Mouse (Mus musculus): Measurements from ENCODE around the gene Pls3. TPM values are rescaled to one million over a fixed set of nuclear protein-coding genes. Genes with fewer than 3 reads are reported as not detected.
A peak's percentile ranks its signal among the peaks of the same experiment; 100 is the strongest.

Gene Pls3
- polyA plus RNA-seq (2016; fragmentation: Nextera tagmentation; extraction: Ambion mirVana): 65.8 and 69.3 TPM in 2 replicates

GRCm38 (mm10) chrX:75874332-75875291 lies at the start of gene Pls3:
TSS of gene Pls3 (minus strand) at chrX:75875182.
- ATAC-seq (ENCODE audit: low FRiP score, low read depth): peak; percentile 99
- Histone ChIP-seq H3K27ac (peak within 1 kb of the TSS; percentile 32; the same call in 1 of the 2 replicates), H3K9me3 (no peaks in the 10 kb centered on the region), H3K27me3 (replicated peaks) (no peaks in the 10 kb centered on the region), H3K9ac (peak within 1 kb of the TSS; percentile 54; the same call in 1 of the 2 replicates), H3K4me3 (peak within 1 kb of the TSS; percentile 42), H3K4me2 (replicated peaks) (peak within 1 kb of the TSS; percentile 64), H3K4me1 (no peaks in the 10 kb centered on the region), H3K36me3 (no peaks in the 10 kb centered on the region)
- WGBS: 10% methylated on average over 45 of the region's 45 CpGs

- 70% methylated on average over 6 of the region's 6 CpGs for WGBS
- Histone ChIP-seq H3K4me3 (no peak overlapping the region), H3K27me3 (replicated peaks) (no peaks in the 10 kb centered on the region), H3K27ac (no peak overlapping the region), H3K9me3 (no peaks in the 10 kb centered on the region), H3K9ac (no peak overlapping the region), H3K36me3 (no peaks in the 10 kb centered on the region), H3K4me2 (replicated peaks) (no peak overlapping the region), H3K4me1 (no peaks in the 10 kb centered on the region)
- ATAC-seq (ENCODE audit: low FRiP score, low read depth): no peak
Measured at GRCm38 (mm10) chrX:75895716-75896115, 20.7 kb upstream of the Pls3 start.

- no peaks in the 10 kb centered on the region for H3K9me3 ChIP-seq
- H3K4me3 ChIP-seq: peak overlapping the region; percentile 42; the same call in 1 of the 2 replicates
- peak overlapping the region; percentile 64 for H3K4me2 ChIP-seq (replicated peaks)
- H3K27me3 ChIP-seq (replicated peaks): no peaks in the 10 kb centered on the region
- H3K4me1 ChIP-seq: no peaks in the 10 kb centered on the region
- 22% methylated on average over 5 of the region's 5 CpGs for WGBS
- H3K27ac ChIP-seq: no peak overlapping the region
- ATAC-seq (ENCODE audit: low FRiP score, low read depth): no peak
- H3K36me3 ChIP-seq: no peaks in the 10 kb centered on the region
- H3K9ac ChIP-seq: no peak overlapping the region
Measured at GRCm38 (mm10) chrX:75875566-75875965, 584 bp upstream of the Pls3 start.

GRCm38 (mm10) chrX:75873813-75874212 lies 1.2 kb downstream of the Pls3 start:
- Histone ChIP-seq H3K9me3 (no peaks in the 10 kb centered on the region), H3K4me3 (peak overlapping the region; percentile 42), H3K27me3 (replicated peaks) (no peaks in the 10 kb centered on the region), H3K4me2 (replicated peaks) (peak overlapping the region; percentile 64), H3K27ac (no peak overlapping the region), H3K36me3 (no peaks in the 10 kb centered on the region), H3K9ac (0 out of 2 replicates have a peak overlapping the region, but pooled peaks have one; percentile 21), H3K4me1 (no peaks in the 10 kb centered on the region)
- ATAC-seq (ENCODE audit: low FRiP score, low read depth): no peak
- 14% methylated on average over 15 of the region's 15 CpGs for WGBS

GRCm38 (mm10) chrX:75873253-75873652 lies 1.7 kb downstream of the Pls3 start:
- WGBS: 20% methylated on average over 4 of the region's 4 CpGs
- H3K36me3 ChIP-seq: no peaks in the 10 kb centered on the region

GRCm38 (mm10) chrX:75871855-75872254 lies 3.1 kb downstream of the Pls3 start:
- H3K4me3 ChIP-seq: no peak overlapping the region
- WGBS: 85% methylated on average over 2 of the region's 2 CpGs
- ATAC-seq (ENCODE audit: low FRiP score, low read depth): no peak
- no peaks in the 10 kb centered on the region for H3K4me1 ChIP-seq
- no peaks in the 10 kb centered on the region for H3K9me3 ChIP-seq
- H3K27ac ChIP-seq: no peak overlapping the region
- no peaks in the 10 kb centered on the region for H3K36me3 ChIP-seq
- no peak overlapping the region for H3K9ac ChIP-seq
- no peaks in the 10 kb centered on the region for H3K27me3 ChIP-seq (replicated peaks)
- no peak overlapping the region for H3K4me2 ChIP-seq (replicated peaks)

More at GRCm38 (mm10) chrX:75873253-75873652, 1.7 kb downstream of the Pls3 start:
- Histone ChIP-seq H3K9me3 (no peaks in the 10 kb centered on the region), H3K4me3 (peak overlapping the region; percentile 42; the same call in 1 of the 2 replicates), H3K4me2 (replicated peaks) (peak overlapping the region; percentile 64), H3K4me1 (no peaks in the 10 kb centered on the region), H3K9ac (no peak overlapping the region), H3K27me3 (replicated peaks) (no peaks in the 10 kb centered on the region), H3K27ac (no peak overlapping the region)
- ATAC-seq (ENCODE audit: low FRiP score, low read depth): no peak

- H3K9me3 ChIP-seq: no peaks in the 10 kb centered on the region
- H3K9ac ChIP-seq: no peak overlapping the region
- no peak overlapping the region for H3K27ac ChIP-seq
- H3K27me3 ChIP-seq (replicated peaks): no peaks in the 10 kb centered on the region
- WGBS: 93% methylated on average over 3 of the region's 3 CpGs
- ATAC-seq (ENCODE audit: low FRiP score, low read depth): no peak
- no peaks in the 10 kb centered on the region for H3K36me3 ChIP-seq
- H3K4me3 ChIP-seq: no peak overlapping the region
- H3K4me2 ChIP-seq (replicated peaks): no peak overlapping the region
- H3K4me1 ChIP-seq: no peaks in the 10 kb centered on the region
Measured at GRCm38 (mm10) chrX:75861715-75862114, 13.3 kb downstream of the Pls3 start.

GRCm38 (mm10) chrX:75854294-75854693 lies 20.7 kb downstream of the Pls3 start:
- Histone ChIP-seq H3K9me3 (no peaks in the 10 kb centered on the region), H3K27me3 (replicated peaks) (no peaks in the 10 kb centered on the region), H3K27ac (no peak overlapping the region), H3K4me3 (no peak overlapping the region), H3K9ac (no peak overlapping the region), H3K36me3 (no peaks in the 10 kb centered on the region), H3K4me1 (no peaks in the 10 kb centered on the region), H3K4me2 (replicated peaks) (no peak overlapping the region)
- no peak for ATAC-seq (ENCODE audit: low FRiP score, low read depth)
- WGBS: 87% methylated on average over 3 of the region's 3 CpGs

- H3K9ac ChIP-seq: no peak overlapping the region
- H3K4me2 ChIP-seq (replicated peaks): no peak overlapping the region
- H3K9me3 ChIP-seq: no peaks in the 10 kb centered on the region
- WGBS: 84% methylated on average over 4 of the region's 4 CpGs
- no peak overlapping the region for H3K4me3 ChIP-seq
- H3K27ac ChIP-seq: no peak overlapping the region
- ATAC-seq (ENCODE audit: low FRiP score, low read depth): no peak
- H3K27me3 ChIP-seq (replicated peaks): no peaks in the 10 kb centered on the region
- H3K4me1 ChIP-seq: no peaks in the 10 kb centered on the region
- no peaks in the 10 kb centered on the region for H3K36me3 ChIP-seq
Measured at GRCm38 (mm10) chrX:75844290-75844689, 30.7 kb downstream of the Pls3 start.

GRCm38 (mm10) chrX:75842835-75843234 lies 32.1 kb downstream of the Pls3 start:
- Histone ChIP-seq H3K9me3 (no peaks in the 10 kb centered on the region), H3K4me3 (no peak overlapping the region), H3K4me1 (no peaks in the 10 kb centered on the region), H3K36me3 (no peaks in the 10 kb centered on the region), H3K27ac (no peak overlapping the region), H3K4me2 (replicated peaks) (no peak overlapping the region), H3K27me3 (replicated peaks) (no peaks in the 10 kb centered on the region), H3K9ac (no peak overlapping the region)
- WGBS: 85% methylated on average over 9 of the region's 9 CpGs
- no peak for ATAC-seq (ENCODE audit: low FRiP score, low read depth)

- Histone ChIP-seq H3K4me3 (no peak overlapping the region), H3K27me3 (replicated peaks) (no peaks in the 10 kb centered on the region), H3K4me2 (replicated peaks) (no peak overlapping the region), H3K36me3 (no peaks in the 10 kb centered on the region), H3K4me1 (no peaks in the 10 kb centered on the region), H3K9ac (no peak overlapping the region), H3K9me3 (no peaks in the 10 kb centered on the region), H3K27ac (no peak overlapping the region)
- WGBS: 85% methylated on average over 2 of the region's 2 CpGs
- ATAC-seq (ENCODE audit: low FRiP score, low read depth): no peak
Measured at GRCm38 (mm10) chrX:75842120-75842519, 32.9 kb downstream of the Pls3 start.

- Histone ChIP-seq H3K4me1 (no peaks in the 10 kb centered on the region), H3K27ac (no peak overlapping the region), H3K9ac (no peak overlapping the region), H3K4me3 (no peak overlapping the region), H3K27me3 (replicated peaks) (no peaks in the 10 kb centered on the region), H3K36me3 (no peaks in the 10 kb centered on the region), H3K9me3 (no peaks in the 10 kb centered on the region), H3K4me2 (replicated peaks) (no peak overlapping the region)
- WGBS: 93% methylated on average over 4 of the region's 4 CpGs
- no peak for ATAC-seq (ENCODE audit: low FRiP score, low read depth)
Measured at GRCm38 (mm10) chrX:75840263-75840662, 34.7 kb downstream of the Pls3 start.
